Mouse (Mus musculus) cortical plate, adult 2 months (tissue): ENCODE data around the gene Olfr821. TPM values are rescaled to one million over a fixed set of nuclear protein-coding genes. Genes with fewer than 3 reads are reported as not detected.
"Not testable (repeated sequence)": the region's sequence is repeated elsewhere in the genome, so short reads cannot be mapped to it uniquely, and the experiment has no call there.

Experiments
- H3K27ac ChIP-seq: fragments of 200-500 bp; 2 replicates; pipeline ENCODE4 v1.5.1; 2012; ENCODE audit warnings: low read length, control low read depth, inconsistent platforms; ENCODE audit not compliant: insufficient read depth
- H3K4me1 ChIP-seq: fragments of 200-500 bp; 2 replicates; pipeline ENCODE4 v1.6.1; 2011; ENCODE audit warnings: low read length; ENCODE audit not compliant: control insufficient read depth, insufficient read depth
- H3K4me3 ChIP-seq: fragments of 200-500 bp; 2 replicates; pipeline ENCODE4 v1.5.1; 2011; ENCODE audit warnings: mild to moderate bottlenecking, low read length, control low read depth; ENCODE audit not compliant: insufficient read depth
- CTCF ChIP-seq: fragments of 200-500 bp; IDR thresholded peaks from 2 replicates; pipeline ENCODE4 v1.5.1; 2011; ENCODE audit warnings: mild to moderate bottlenecking, control low read depth, low read length; ENCODE audit not compliant: insufficient read depth; ENCODE audit errors: extremely low read depth
- POLR2A ChIP-seq: fragments of 200-500 bp; IDR thresholded peaks from 2 replicates; pipeline ENCODE4 v1.6.1; 2011; ENCODE audit warnings: mild to moderate bottlenecking, low read length, control low read depth; ENCODE audit not compliant: insufficient read depth; ENCODE audit errors: extremely low read depth
- polyA plus RNA-seq: library from polyadenylated mRNA; depleted of rRNA; stranded (reverse); fragments of >200 nt; gene quantifications from 2 replicates; pipeline ENCODE4 v1.2.3, GENCODE M21; 2012; rRNA removed

Olfr821 gene
- polyA plus RNA-seq: not detected in 2 replicates

DNA sequence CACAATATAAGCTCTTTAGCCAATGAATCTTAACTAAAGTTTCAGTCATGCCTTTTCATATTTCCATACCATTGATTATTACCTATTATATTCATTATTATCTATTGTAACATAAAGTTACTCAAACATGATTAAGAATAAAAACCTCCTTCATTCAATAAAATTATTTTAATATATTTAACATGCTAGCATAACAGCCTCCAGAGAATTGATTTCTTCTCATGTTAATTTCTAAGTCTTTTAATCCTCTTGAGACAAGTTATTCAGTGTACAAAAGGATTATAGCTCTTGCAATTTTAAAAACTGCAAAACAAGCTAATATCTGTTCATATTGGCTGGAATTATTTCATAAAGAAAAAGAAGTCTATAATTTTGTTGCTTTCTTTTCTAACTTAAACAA, at the start of gene Olfr821:
Gene Olfr821 (plus strand): TSS at position 301 of the 400 bp plus-strand sequence.
- Histone ChIP-seq H3K4me3 (no peak within 1 kb of the TSS), H3K27ac (no peak within 1 kb of the TSS), H3K4me1 (no peaks in the 10 kb centered on the region)
- no peak for TF ChIP-seq POLR2A
- TF ChIP-seq CTCF: no peak

DNA sequence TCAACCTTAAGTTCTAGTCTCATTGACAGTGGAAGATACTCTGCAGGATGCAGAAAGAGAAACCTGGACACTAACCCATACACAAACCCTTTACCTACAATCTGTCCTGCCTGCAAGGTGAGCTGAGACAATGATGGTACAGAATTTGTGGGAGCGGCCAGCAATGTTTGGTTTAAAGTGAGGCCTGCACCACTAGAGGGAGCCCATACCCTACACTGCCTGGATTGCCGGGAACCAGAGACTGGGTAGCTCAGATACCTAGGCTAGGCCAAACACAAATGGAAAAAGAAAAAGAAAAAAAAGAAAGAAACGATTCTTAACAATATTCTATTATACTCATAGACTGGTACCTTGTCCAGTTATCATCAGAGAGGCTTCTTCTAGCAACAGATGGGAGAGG, 48.3 kb upstream of the Olfr821 start:
- not testable (repeated sequence) for H3K4me1 ChIP-seq, H3K27ac ChIP-seq, H3K4me3 ChIP-seq

DNA sequence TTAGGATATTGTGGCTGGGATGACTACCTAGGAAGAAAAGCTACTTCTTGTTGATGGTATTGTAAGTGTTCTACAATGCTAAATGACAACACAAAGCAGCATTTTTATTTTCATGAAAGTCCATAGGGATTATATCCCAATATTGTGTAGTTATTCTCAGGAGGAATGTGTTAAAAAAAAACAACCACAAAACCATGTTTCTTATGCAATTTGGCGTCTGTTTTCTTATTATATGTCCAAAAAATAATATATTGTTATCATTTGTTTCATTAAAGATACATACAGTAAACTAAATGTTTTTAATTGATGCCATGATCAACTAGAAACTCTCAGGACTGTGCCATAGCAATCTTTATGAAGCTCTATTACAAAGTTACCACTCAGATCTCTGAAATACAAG, 45.2 kb upstream of the Olfr821 start, which contains the start of gene Gm10310:
Gene Gm10310 (minus strand): TSS at position 101 of the 400 bp plus-strand sequence.
- H3K4me1 ChIP-seq, H3K4me3 ChIP-seq, H3K27ac ChIP-seq: not testable (repeated sequence)

DNA sequence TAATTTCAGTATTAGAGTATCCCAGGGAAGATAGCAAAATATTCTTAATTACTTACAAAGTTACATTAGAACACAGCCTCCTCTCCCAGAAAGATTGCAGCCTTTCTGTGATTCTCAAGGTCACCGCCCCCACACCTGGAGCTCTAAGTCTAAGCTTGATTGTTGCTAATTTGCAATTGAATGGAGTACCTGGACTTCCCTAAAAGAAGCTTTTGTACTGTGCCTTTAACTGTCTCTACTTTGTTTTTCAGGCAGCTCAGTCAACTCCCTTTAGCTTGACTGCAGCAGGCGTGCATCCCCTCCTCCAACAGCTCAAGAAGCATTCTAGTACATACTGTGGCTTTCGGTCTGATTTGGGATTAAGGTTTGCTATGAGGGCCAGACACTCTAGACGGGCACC, 26.0 kb upstream of the Olfr821 start:
- not testable (repeated sequence) for H3K27ac ChIP-seq, H3K4me1 ChIP-seq, H3K4me3 ChIP-seq

DNA sequence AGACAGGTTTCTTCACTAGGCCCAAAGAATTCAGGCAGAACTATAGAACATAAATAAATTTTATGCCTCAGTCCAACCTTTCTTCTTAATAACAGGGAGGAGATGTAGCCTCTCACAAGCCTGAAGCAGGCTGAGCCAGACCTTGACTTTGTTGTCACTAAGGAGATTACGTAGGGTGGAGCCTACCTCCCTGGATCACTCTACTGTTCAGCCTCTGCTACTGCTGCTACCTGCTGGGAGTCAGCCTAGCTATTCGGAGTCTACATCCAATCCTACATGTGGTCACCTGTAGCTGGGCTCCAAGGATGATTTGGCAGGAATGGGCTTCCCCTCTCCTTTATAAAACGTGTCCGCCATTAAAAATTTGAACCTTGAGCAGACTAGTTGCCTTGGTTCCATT, 24.8 kb upstream of the Olfr821 start:
- not testable (repeated sequence) for H3K4me1 ChIP-seq, H3K27ac ChIP-seq, H3K4me3 ChIP-seq

DNA sequence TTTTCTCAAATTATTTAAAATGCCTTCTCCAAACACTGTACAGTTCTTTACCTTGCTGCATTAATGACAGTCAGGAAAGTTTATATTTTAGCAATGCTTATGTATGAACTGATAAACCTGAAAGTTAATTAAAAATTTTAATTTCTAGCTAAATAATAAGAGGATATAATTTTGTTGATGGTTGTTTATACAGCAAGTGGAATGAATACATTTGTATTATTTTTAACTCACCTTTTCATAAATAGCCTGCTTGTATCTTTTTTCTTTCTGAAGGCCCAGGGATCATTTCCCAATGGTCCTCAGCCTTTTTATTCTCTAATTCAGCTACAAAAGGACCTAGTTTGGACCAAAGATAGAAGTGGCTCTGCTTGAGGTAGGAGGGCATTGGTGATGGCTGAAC, 17.8 kb upstream of the Olfr821 start, which contains the start of gene Olfr820:
Gene Olfr820 (plus strand): TSS at position 301 of the 400 bp plus-strand sequence.
- Histone ChIP-seq H3K4me3 (no peak within 1 kb of the TSS), H3K4me1 (no peaks in the 10 kb centered on the region), H3K27ac (no peak within 1 kb of the TSS)
- no peak for TF ChIP-seq CTCF
- TF ChIP-seq POLR2A: no peak

DNA sequence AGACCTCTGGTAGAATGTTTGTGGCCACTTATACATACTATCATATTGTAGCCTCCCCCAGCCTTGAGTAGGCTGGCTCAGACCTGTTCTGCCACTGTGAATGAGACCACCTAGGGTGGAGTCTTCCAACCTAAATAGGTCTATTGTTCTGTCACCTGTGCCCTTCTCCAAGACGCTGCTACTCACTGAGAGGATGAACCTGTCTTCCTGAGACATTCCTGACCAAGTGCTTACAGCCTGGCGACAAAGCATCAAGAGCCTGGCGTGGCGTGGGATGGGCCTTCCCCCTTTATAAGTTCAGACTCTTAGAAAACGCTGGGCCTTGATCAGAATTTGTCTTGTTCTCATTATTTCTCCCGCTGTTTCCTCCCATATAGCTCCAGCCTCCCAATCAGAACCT, 6.9 kb downstream of the Olfr821 start:
- TF ChIP-seq POLR2A (no peak), CTCF (no peak)
- Histone ChIP-seq H3K4me1 (no peaks in the 10 kb centered on the region), H3K27ac (no peak overlapping the region), H3K4me3 (no peak overlapping the region)

DNA sequence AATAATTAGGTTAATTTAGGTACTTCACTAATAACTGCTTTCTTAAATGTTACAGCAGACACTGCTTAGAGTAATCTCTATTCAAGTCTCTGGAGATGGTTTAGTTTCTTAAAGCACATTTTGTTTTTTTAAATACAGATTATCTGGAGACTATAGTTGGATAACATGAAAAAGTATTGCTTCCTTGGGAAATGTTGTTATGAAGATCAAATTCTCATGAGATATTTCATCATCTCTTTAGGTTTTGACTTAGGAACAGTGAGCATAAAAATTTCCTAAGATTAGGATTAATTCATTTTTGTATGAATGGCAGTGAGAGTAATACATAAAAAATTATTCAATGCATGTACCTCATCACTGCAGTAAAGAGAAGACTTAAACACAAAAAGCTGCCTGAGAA, 40.8 kb downstream of the Olfr821 start, which contains the start of gene Olfr822:
Gene Olfr822 (plus strand): TSS at position 301 of the 400 bp plus-strand sequence.
- TF ChIP-seq POLR2A (no peak), CTCF (no peak)
- H3K27ac ChIP-seq: no peak within 1 kb of the TSS
- H3K4me3 ChIP-seq: no peak within 1 kb of the TSS
- no peaks in the 10 kb centered on the region for H3K4me1 ChIP-seq

Other genes with a start within 250 kb of the Olfr821 start
- gene Olfr810, start 235.4 kb upstream of the Olfr821 start, polyA plus RNA-seq: not detected in 2 replicates
- not detected in 2 replicates for gene Olfr811, start 226.0 kb upstream of the Olfr821 start, polyA plus RNA-seq
- gene Olfr812, start 184.3 kb upstream of the Olfr821 start, polyA plus RNA-seq: not detected in 2 replicates
- gene Olfr813, start 175.0 kb upstream of the Olfr821 start, polyA plus RNA-seq: not detected in 2 replicates
- not detected in 2 replicates for gene Olfr814, start 150.5 kb upstream of the Olfr821 start, polyA plus RNA-seq
- gene Olfr815, start 124.5 kb upstream of the Olfr821 start, polyA plus RNA-seq: not detected in 2 replicates
- gene Olfr816, start 114.8 kb upstream of the Olfr821 start, polyA plus RNA-seq: not detected in 2 replicates
- gene Olfr818, start 81.2 kb upstream of the Olfr821 start, polyA plus RNA-seq: not detected in 2 replicates
- not detected in 2 replicates for gene Olfr819, start 63.1 kb upstream of the Olfr821 start, polyA plus RNA-seq
- gene Olfr247, start 54.2 kb upstream of the Olfr821 start, polyA plus RNA-seq: not detected in 2 replicates
- not detected in 2 replicates for gene Gm10310, start 45.3 kb upstream of the Olfr821 start, polyA plus RNA-seq
- gene Olfr820, start 17.7 kb upstream of the Olfr821 start, polyA plus RNA-seq: not detected in 2 replicates
- gene Olfr822, start 40.9 kb downstream of the Olfr821 start, polyA plus RNA-seq: not detected in 2 replicates
- gene Olfr823, start 85.0 kb downstream of the Olfr821 start, polyA plus RNA-seq: not detected in 2 replicates
- gene Olfr824, start 99.7 kb downstream of the Olfr821 start, polyA plus RNA-seq: not detected in 2 replicates
- not detected in 2 replicates for gene Olfr825, start 136.4 kb downstream of the Olfr821 start, polyA plus RNA-seq
- not detected in 2 replicates for gene Olfr826, start 153.8 kb downstream of the Olfr821 start, polyA plus RNA-seq
- not detected in 2 replicates for gene Olfr827, start 184.1 kb downstream of the Olfr821 start, polyA plus RNA-seq
- gene Neurod4, start 249.9 kb downstream of the Olfr821 start, polyA plus RNA-seq: 0.81 and 1.1 TPM in 2 replicates